Mouse (Mus musculus): ENCODE data around the gene Cacnb3.
"Not testable (repeated sequence)": the region's sequence is repeated elsewhere in the genome, so short reads cannot be mapped to it uniquely, and the experiment has no call there.

The Cacnb3 gene

GRCm38 (mm10) chr15:98630540-98630939 is at the start of gene Cacnb3:
Gene Cacnb3, plus strand, starts transcription at chr15:98630840.
- no peak for DNase-seq (ENCODE audit: low read depth, low spot score)

GRCm38 (mm10) chr15:98582410-98582809 is 48.2 kb upstream of the Cacnb3 start:
- no peak for DNase-seq (ENCODE audit: low read depth, low spot score)

GRCm38 (mm10) chr15:98582996-98583395 is 47.6 kb upstream of the Cacnb3 start:
- DNase-seq (ENCODE audit: low read depth, low spot score): no peak

- DNase-seq (ENCODE audit: low read depth, low spot score): no peak
These were observed 45.2 kb upstream of the Cacnb3 start for GRCm38 (mm10) chr15:98585421-98585820.

GRCm38 (mm10) chr15:98586141-98586540 is 44.5 kb upstream of the Cacnb3 start:
- DNase-seq (ENCODE audit: low read depth, low spot score): not testable (repeated sequence)

- DNase-seq (ENCODE audit: low read depth, low spot score): peak; percentile 66
These were observed 42.9 kb upstream of the Cacnb3 start for GRCm38 (mm10) chr15:98587751-98588150.

- peak; percentile 34 for DNase-seq (ENCODE audit: low read depth, low spot score)
These were observed 40.9 kb upstream of the Cacnb3 start for GRCm38 (mm10) chr15:98589640-98590336.

GRCm38 (mm10) chr15:98591396-98591795 is 39.2 kb upstream of the Cacnb3 start:
- DNase-seq (ENCODE audit: low read depth, low spot score): no peak

GRCm38 (mm10) chr15:98594193-98594592 is 36.4 kb upstream of the Cacnb3 start:
- DNase-seq (ENCODE audit: low read depth, low spot score): no peak

- no peak for DNase-seq (ENCODE audit: low read depth, low spot score)
These were observed 35.6 kb upstream of the Cacnb3 start for GRCm38 (mm10) chr15:98595049-98595448.

- DNase-seq (ENCODE audit: low read depth, low spot score): no peak
These were observed 34.0 kb upstream of the Cacnb3 start for GRCm38 (mm10) chr15:98596609-98597008.

GRCm38 (mm10) chr15:98600036-98600709 is 30.5 kb upstream of the Cacnb3 start:
- no peak for DNase-seq (ENCODE audit: low read depth, low spot score)

GRCm38 (mm10) chr15:98601832-98602190 is 28.8 kb upstream of the Cacnb3 start:
- no peak for DNase-seq (ENCODE audit: low read depth, low spot score)

- DNase-seq (ENCODE audit: low read depth, low spot score): no peak
These were observed 28.3 kb upstream of the Cacnb3 start for GRCm38 (mm10) chr15:98602191-98602881.

GRCm38 (mm10) chr15:98602921-98603458 is 27.6 kb upstream of the Cacnb3 start:
- DNase-seq (ENCODE audit: low read depth, low spot score): no peak

- DNase-seq (ENCODE audit: low read depth, low spot score): no peak
These were observed 26.5 kb upstream of the Cacnb3 start for GRCm38 (mm10) chr15:98604041-98604575.

- no peak for DNase-seq (ENCODE audit: low read depth, low spot score)
These were observed 24.5 kb upstream of the Cacnb3 start for GRCm38 (mm10) chr15:98606051-98606536.

GRCm38 (mm10) chr15:98606739-98607138 is 23.9 kb upstream of the Cacnb3 start:
- DNase-seq (ENCODE audit: low read depth, low spot score): no peak

GRCm38 (mm10) chr15:98607557-98607956 is 23.1 kb upstream of the Cacnb3 start:
- DNase-seq (ENCODE audit: low read depth, low spot score): no peak

GRCm38 (mm10) chr15:98608058-98608783 is 22.4 kb upstream of the Cacnb3 start:
- DNase-seq (ENCODE audit: low read depth, low spot score): no peak

- DNase-seq (ENCODE audit: low read depth, low spot score): peak; percentile 49
These were observed 21.8 kb upstream of the Cacnb3 start for GRCm38 (mm10) chr15:98608784-98609250.
